Mouse (Mus musculus): Measurements from ENCODE around the gene Il27.

DNA sequence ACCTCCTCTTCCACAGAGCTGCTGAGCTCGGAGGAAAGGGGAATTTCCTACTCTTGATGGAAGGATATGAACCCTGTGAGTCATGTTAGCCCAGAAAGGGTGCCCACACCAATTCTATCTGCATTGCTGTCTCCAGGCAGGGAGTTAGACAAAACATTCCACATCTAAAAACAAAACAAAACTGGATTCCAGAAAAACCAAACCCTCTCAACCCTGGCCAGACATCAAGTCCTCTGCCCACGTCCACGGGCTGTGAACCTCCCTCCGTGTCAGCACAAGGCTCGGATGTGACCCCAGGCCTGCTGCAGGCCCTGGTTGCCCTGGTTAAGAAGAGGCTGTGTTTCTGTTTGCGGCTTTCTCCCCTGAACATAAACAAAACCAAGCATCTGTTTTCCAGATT, 33.4 kb upstream of the Il27 start:
- TF ChIP-seq CTCF (IDR thresholded peaks at IDR 0.05; ENCODE audit: borderline replicate concordance, extremely low read depth, insufficient read depth, insufficient read length) (no peak), POLR2A (IDR thresholded peaks at IDR 0.05; ENCODE audit: borderline replicate concordance, extremely low read depth, insufficient read depth, insufficient read length, poor library complexity, severe bottlenecking) (no peak)
